Mouse (Mus musculus) ES-E14 (cell line): ENCODE data around the gene Tbrg4. TPM values are rescaled to one million over a fixed set of nuclear protein-coding genes. Genes with fewer than 3 reads are reported as not detected.

Experiments used
- DNase-seq: peaks from one replicate; pipeline ENCODE4 v3.0.0-alpha.2; 2013; ENCODE audit warnings: low read depth, low spot score
- H3K27ac ChIP-seq: 2 replicates; pipeline ENCODE4 v1.5.1; 2012; ENCODE audit warnings: low read depth, mild to moderate bottlenecking, low read length, moderate library complexity, mixed read lengths; ENCODE audit not compliant: poor library complexity, insufficient read depth, severe bottlenecking
- H3K36me3 ChIP-seq: 2 replicates; pipeline ENCODE4 v1.6.1; 2012; ENCODE audit warnings: mild to moderate bottlenecking, low read length, moderate library complexity, mixed read lengths; ENCODE audit not compliant: control insufficient read depth, poor library complexity, insufficient read depth, severe bottlenecking
- H3K4me1 ChIP-seq, 2 experiments: fragments of 150-350 bp in 1 of 2; sonication (generic) in 1 of 2; 2 replicates each; pipeline ENCODE4 v1.6.1; 2012; ENCODE audit warnings: low read length in 2 of 2, mild to moderate bottlenecking in 1 of 2, mixed read lengths in 1 of 2; ENCODE audit not compliant: control insufficient read depth in 2 of 2, insufficient read depth in 2 of 2, poor library complexity in 1 of 2
- H3K4me3 ChIP-seq, 2 experiments: fragments of 150-350 bp in 1 of 2; sonication (generic) in 1 of 2; 2 replicates each; pipeline ENCODE4 v1.5.1; 2012; ENCODE audit warnings: low read length in 2 of 2, low read depth in 1 of 2, mild to moderate bottlenecking in 1 of 2, mixed read lengths in 1 of 2; ENCODE audit not compliant: insufficient read depth in 1 of 2, poor library complexity in 1 of 2, severe bottlenecking in 1 of 2
- H3K9ac ChIP-seq: 2 replicates; pipeline ENCODE4 v1.6.1; 2012; ENCODE audit warnings: low read depth, mild to moderate bottlenecking, low read length, mixed read lengths; ENCODE audit not compliant: poor library complexity, insufficient read depth, severe bottlenecking
- H3K9me3 ChIP-seq: fragments of 150-350 bp; sonication (generic); 2 replicates; pipeline ENCODE4 v1.6.1; 2012; ENCODE audit warnings: low read depth, mild to moderate bottlenecking, low read length; ENCODE audit not compliant: control insufficient read depth, insufficient read depth
- CHD2 ChIP-seq: IDR thresholded peaks from 2 replicates; pipeline ENCODE4 v1.6.1; 2014; ENCODE audit warnings: mild to moderate bottlenecking, low read depth, low read length, inconsistent platforms
- HCFC1 ChIP-seq: IDR thresholded peaks from 2 replicates; pipeline ENCODE4 v1.6.1; 2012; ENCODE audit warnings: low read length, inconsistent platforms, borderline replicate concordance; ENCODE audit not compliant: insufficient read depth
- MAFK ChIP-seq: IDR thresholded peaks from 2 replicates; pipeline ENCODE4 v1.6.1; 2014; ENCODE audit warnings: mild to moderate bottlenecking, low read depth, low read length, inconsistent platforms; ENCODE audit not compliant: insufficient read depth
- ZC3H11A ChIP-seq: IDR thresholded peaks from 2 replicates; pipeline ENCODE4 v1.6.1; 2012; ENCODE audit warnings: low read depth, mild to moderate bottlenecking, inconsistent platforms, low read length, borderline replicate concordance
- ZNF384 ChIP-seq: IDR thresholded peaks from 2 replicates; pipeline ENCODE4 v1.6.1; 2012; ENCODE audit warnings: low read depth, low read length, inconsistent platforms
- in situ Hi-C, 2 experiments: fragments of 600-800 bp; cut with MboI; formaldehyde crosslinking; loops; one replicate each; pipeline ENCODE4 v1.15.1; 2025; ENCODE audit warnings: low sequenced_read_pairs in 2 of 2, inconsistent platforms in 1 of 2; ENCODE audit not compliant: unreplicated experiment in 2 of 2
- total RNA-seq: library from RNA; depleted of rRNA; stranded (reverse); fragments of 300-350 nt; gene quantifications from 2 replicates; pipeline ENCODE4 v1.2.3, GENCODE M21; 2012

Tbrg4 gene
- total RNA-seq, 1 experiment = 178 TPM

DNA sequence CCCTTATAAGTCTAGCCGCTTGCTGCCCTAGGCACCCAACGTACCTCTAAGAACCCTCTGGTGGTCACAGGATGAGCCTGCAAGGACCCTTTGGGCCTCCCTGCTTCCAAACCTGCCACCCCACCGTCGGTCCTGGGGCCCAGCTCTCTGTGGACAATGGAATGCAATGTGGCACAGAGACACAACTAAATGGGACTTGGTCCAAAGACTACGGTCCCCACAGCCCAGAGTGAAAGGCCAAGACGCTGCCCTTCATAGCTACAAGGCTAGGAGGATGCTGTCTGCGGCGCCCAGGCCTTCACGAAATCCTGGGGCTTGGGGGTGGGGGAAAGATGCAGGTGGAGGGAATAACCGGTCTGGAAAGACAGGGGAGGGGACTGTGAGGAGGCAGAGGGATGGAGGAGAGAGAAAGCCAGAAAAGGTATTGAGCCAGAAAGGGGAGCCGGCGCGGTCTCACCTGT lies 20.8 kb downstream of the Tbrg4 start:
- H3K4me1 ChIP-seq = no peaks in the 10 kb centered on the region
- TF ChIP-seq HCFC1 (no peak), MAFK (no peak)
- H3K9ac ChIP-seq = no peak overlapping the region
- no peaks in the 10 kb centered on the region for H3K9me3 ChIP-seq
- H3K36me3 ChIP-seq = no peaks in the 10 kb centered on the region
- no peak overlapping the region for H3K27ac ChIP-seq
- in situ Hi-C loops = no loop called here
- DNase-seq = no peak
- H3K4me3 ChIP-seq = peak overlapping the region; percentile 42 to 47; a peak in 3 of 4 replicates

- no peak for DNase-seq
- in situ Hi-C loops = no loop called here
- Histone ChIP-seq H3K27ac (no peak overlapping the region), H3K9ac (no peak overlapping the region), H3K36me3 (no peaks in the 10 kb centered on the region), H3K4me3 (no peak overlapping the region), H3K4me1 (no peaks in the 10 kb centered on the region; a peak in 1 of 4 replicates), H3K9me3 (no peaks in the 10 kb centered on the region)
- TF ChIP-seq ZC3H11A (no peak), ZNF384 (no peak), CHD2 (no peak), MAFK (no peak), HCFC1 (no peak)
These were observed 21.3 kb downstream of the Tbrg4 start for GRCm38 (mm10) chr11:6604604-6604936.

DNA sequence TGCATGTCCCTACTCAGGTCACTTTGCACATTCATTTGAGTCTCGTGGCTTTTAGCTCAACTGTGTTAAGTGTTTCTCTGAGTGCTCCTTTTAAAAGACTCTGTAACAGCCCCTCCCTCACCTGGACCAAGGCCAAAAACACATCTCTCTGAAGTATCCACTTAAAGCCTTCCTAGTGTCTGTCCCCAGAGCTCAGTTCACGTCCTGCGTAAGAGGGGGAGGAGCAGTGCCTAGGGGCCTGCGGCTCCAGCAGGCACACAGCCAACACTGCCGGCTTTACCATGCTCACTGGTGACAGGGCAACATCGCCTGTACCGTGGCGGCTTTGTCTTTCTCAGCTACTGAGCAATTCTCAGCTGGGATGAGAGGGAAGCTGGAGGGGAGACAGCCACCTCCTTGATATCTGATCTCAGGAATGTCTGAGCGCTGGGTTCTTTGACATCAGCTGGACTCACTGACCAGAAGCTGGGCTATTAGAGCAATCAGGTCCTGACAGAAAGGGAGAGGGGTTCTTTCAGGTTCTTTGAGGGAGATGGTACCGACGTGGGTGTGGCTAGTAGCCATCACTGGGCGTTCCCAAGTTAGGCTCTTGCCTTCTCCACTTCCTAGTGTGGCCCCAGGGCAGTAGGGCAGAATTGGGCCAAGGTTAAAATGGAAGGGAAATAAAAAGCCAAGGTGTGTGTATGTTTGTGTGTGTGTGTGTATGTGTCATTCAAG lies 21.8 kb downstream of the Tbrg4 start:
- peaks cover 0 to 4% of the 10 kb centered on the region in 2 experiments; a peak in 1 of 4 replicates for H3K4me1 ChIP-seq
- no peaks in the 10 kb centered on the region for H3K36me3 ChIP-seq
- H3K9me3 ChIP-seq = no peaks in the 10 kb centered on the region
- TF ChIP-seq ZNF384 (no peak), HCFC1 (no peak), CHD2 (no peak), ZC3H11A (no peak), MAFK (no peak)
- no peak overlapping the region for H3K27ac ChIP-seq
- no peak for DNase-seq
- H3K4me3 ChIP-seq = no peak overlapping the region
- in situ Hi-C loops = no loop called here
- no peak overlapping the region for H3K9ac ChIP-seq

DNA sequence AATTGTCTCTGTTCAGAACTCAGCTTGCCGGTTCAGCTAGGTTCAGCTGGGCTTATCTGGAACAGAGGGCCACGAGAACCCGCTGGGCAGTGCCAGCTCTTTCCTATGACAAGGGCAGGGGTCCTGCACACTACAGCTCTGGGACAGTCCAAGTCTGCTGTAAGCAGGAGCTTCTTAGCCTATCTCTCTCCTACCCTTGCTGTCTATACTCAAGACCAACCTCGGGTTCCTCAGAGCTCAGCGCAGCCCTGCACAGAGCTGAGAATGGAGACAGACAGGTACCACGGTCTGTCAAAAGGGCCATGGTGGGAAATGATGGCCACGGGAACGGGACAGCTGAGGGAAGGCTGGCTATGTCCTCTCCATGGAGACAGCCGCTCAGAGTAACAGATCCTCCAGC lies 22.6 kb downstream of the Tbrg4 start:
- in situ Hi-C loops = no loop called here
- H3K4me3 ChIP-seq = no peak overlapping the region
- no peaks in the 10 kb centered on the region for H3K9me3 ChIP-seq
- no peak overlapping the region for H3K9ac ChIP-seq
- TF ChIP-seq ZNF384 (no peak), ZC3H11A (no peak), HCFC1 (no peak), MAFK (no peak), CHD2 (no peak)
- H3K27ac ChIP-seq = no peak overlapping the region
- H3K36me3 ChIP-seq = no peaks in the 10 kb centered on the region
- peaks cover 2 to 11% of the 10 kb centered on the region in 2 experiments; a peak in 3 of 4 replicates for H3K4me1 ChIP-seq
- no peak for DNase-seq

DNA sequence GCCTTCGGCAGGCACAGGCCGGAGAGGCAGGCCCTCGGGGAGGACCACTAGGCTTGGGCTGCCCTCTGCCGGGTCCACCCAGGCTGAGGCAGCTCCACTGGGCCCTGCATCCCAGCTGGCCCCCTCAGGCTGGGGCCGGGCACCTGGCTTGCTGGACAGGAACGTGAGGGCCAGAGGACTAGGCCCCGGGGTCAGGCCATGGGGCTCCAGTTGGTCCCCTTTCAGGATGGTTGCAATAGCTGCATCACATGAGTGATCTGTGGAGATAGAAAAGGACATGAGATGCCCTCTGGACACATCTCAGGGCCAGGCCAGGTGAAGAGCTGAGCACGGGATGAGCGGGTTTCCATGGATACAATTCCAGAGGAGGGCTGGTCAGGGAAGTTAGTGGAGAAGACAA lies 23.2 kb downstream of the Tbrg4 start:
- H3K4me1 ChIP-seq = peaks cover 2 to 13% of the 10 kb centered on the region in 2 experiments; a peak in 3 of 4 replicates
- in situ Hi-C loops = no loop called here
- TF ChIP-seq ZNF384 (no peak), CHD2 (no peak), ZC3H11A (no peak), HCFC1 (no peak), MAFK (no peak)
- H3K36me3 ChIP-seq = peaks cover 1% of the 10 kb centered on the region; the same call in 1 of the 2 replicates
- no peak for DNase-seq
- no peaks in the 10 kb centered on the region for H3K9me3 ChIP-seq
- H3K27ac ChIP-seq = no peak overlapping the region
- no peak overlapping the region for H3K4me3 ChIP-seq
- H3K9ac ChIP-seq = no peak overlapping the region
